Mouse (Mus musculus) adrenal gland, adult 8-10 months (tissue): Measurements from ENCODE around the gene Add2. TPM values are rescaled to one million over a fixed set of nuclear protein-coding genes. Genes with fewer than 3 reads are reported as not detected.
"Not testable (repeated sequence)": the region's sequence is repeated elsewhere in the genome, so short reads cannot be mapped to it uniquely, and the experiment has no call there.

Experiments used
- DNase-seq: peaks from one replicate; pipeline ENCODE4 v3.0.0; 2022
- total RNA-seq, 4 experiments: library from RNA; stranded (reverse); gene quantifications; 2 replicates each; pipeline ENCODE4 v1.2.4; 2022

The Add2 gene
- total RNA-seq = 1 to 10 TPM in 3 of 4 experiments, under 1 TPM in 1; 0.75 to 2.9 (median 2.3) TPM

- no peak for DNase-seq
Measured at GRCm38 (mm10) chr6:86028601-86029322, at the start of gene Add2. TSS of gene Add2 (plus strand) at chr6:86028681.

- not testable (repeated sequence) for DNase-seq
Measured at GRCm38 (mm10) chr6:85978736-85979135, 49.7 kb upstream of the Add2 start.

GRCm38 (mm10) chr6:85984351-85984750, 44.1 kb upstream of the Add2 start:
- DNase-seq = no peak

GRCm38 (mm10) chr6:85989570-85989969, 38.9 kb upstream of the Add2 start:
- DNase-seq = not testable (repeated sequence)

GRCm38 (mm10) chr6:85990774-85991173, 37.7 kb upstream of the Add2 start:
- not testable (repeated sequence) for DNase-seq

- DNase-seq = no peak
Measured at GRCm38 (mm10) chr6:86003405-86003925, 25.0 kb upstream of the Add2 start.

GRCm38 (mm10) chr6:86004271-86005148, 24.0 kb upstream of the Add2 start:
- DNase-seq = peak; percentile 52

GRCm38 (mm10) chr6:86009980-86010379, 18.5 kb upstream of the Add2 start:
- peak; percentile 39 for DNase-seq

GRCm38 (mm10) chr6:86014812-86015211, 13.7 kb upstream of the Add2 start:
- peak; percentile 11 for DNase-seq

- DNase-seq = no peak
Measured at GRCm38 (mm10) chr6:86015871-86016270, 12.6 kb upstream of the Add2 start, which contains the start of gene Figla. TSS of gene Figla (plus strand) at chr6:86016171.

GRCm38 (mm10) chr6:86016793-86017350, 11.6 kb upstream of the Add2 start:
- DNase-seq = no peak

- DNase-seq = no peak
Measured at GRCm38 (mm10) chr6:86019415-86020237, 8.9 kb upstream of the Add2 start.

GRCm38 (mm10) chr6:86020948-86021347, 7.5 kb upstream of the Add2 start:
- DNase-seq = no peak

GRCm38 (mm10) chr6:86026632-86027292, 1.7 kb upstream of the Add2 start:
- DNase-seq = no peak

GRCm38 (mm10) chr6:86028150-86028549, 331 bp upstream of the Add2 start:
- DNase-seq = no peak

GRCm38 (mm10) chr6:86029323-86029713, 837 bp downstream of the Add2 start:
- no peak for DNase-seq

GRCm38 (mm10) chr6:86031527-86031926, 3.0 kb downstream of the Add2 start:
- no peak for DNase-seq

- no peak for DNase-seq
Measured at GRCm38 (mm10) chr6:86033635-86034034, 5.2 kb downstream of the Add2 start.

- DNase-seq = no peak
Measured at GRCm38 (mm10) chr6:86038901-86039300, 10.4 kb downstream of the Add2 start.

GRCm38 (mm10) chr6:86040140-86040539, 11.7 kb downstream of the Add2 start:
- DNase-seq = no peak

- DNase-seq = no peak
Measured at GRCm38 (mm10) chr6:86047510-86047909, 19.0 kb downstream of the Add2 start.
